Comparison of ENCODE assay signal across 18 mouse cellular contexts in genomic region chr6:95709531-95709930, GRCm38 (mm10). TPM values are rescaled to one million over a fixed set of nuclear protein-coding genes. Genes with fewer than 3 reads are reported as not detected.
DNase-seq lines count a peak whose midpoint lies in the region; TF ChIP-seq lines count a peak whose summit lies in the region.
"Had no signal": no experiment of that assay in that cellular context is flagged by ENCODE, and none has a peak within 500 bp of the region (broad histone marks: within the 10 kb centered on the region; RNA-seq: fewer than 3 reads in every experiment).

No protein-coding gene starts in this region.

- no peak overlapping the region for H3K9ac ChIP-seq in ES-E14 (ENCODE audit: insufficient read depth, low read depth, low read length, poor library complexity, severe bottlenecking)
- H3K9ac ChIP-seq: heart, embryonic 15.5 days; hindbrain, embryonic 13.5 days had no signal

- in situ Hi-C loops in ES-E14 (cut with MboI; ENCODE audit: low sequenced_read_pairs in 2 of 2, unreplicated experiment in 2 of 2): no loop called here

- no peaks in the 10 kb centered on the region for H3K27me3 ChIP-seq in kidney, adult 2 months (replicated peaks; ENCODE audit: control insufficient read depth, insufficient read depth, low read length)
- H3K27me3 ChIP-seq in limb, embryonic 10.5 days (ENCODE audit: low read depth, poor library complexity, severe bottlenecking): no peaks in the 10 kb centered on the region
- H3K27me3 ChIP-seq: heart, embryonic 15.5 days; hindbrain, embryonic 13.5 days had no signal

- H3K36me3 ChIP-seq in kidney, adult 2 months (ENCODE audit: control insufficient read depth, insufficient read depth, low read length): no peaks in the 10 kb centered on the region
- H3K36me3 ChIP-seq in ES-E14 (ENCODE audit: control insufficient read depth, insufficient read depth, low read length, poor library complexity, severe bottlenecking): no peaks in the 10 kb centered on the region
- H3K36me3 ChIP-seq in limb, embryonic 10.5 days: no peaks in the 10 kb centered on the region
- H3K36me3 ChIP-seq: embryonic facial prominence, embryonic 10.5 days; heart, embryonic 15.5 days; hindbrain, embryonic 13.5 days had no signal

- no peaks in the 10 kb centered on the region for H3K9me3 ChIP-seq in ES-E14 (ENCODE audit: control insufficient read depth, insufficient read depth, low read depth, low read length)
- no peaks in the 10 kb centered on the region for H3K9me3 ChIP-seq in limb, embryonic 10.5 days (replicated peaks)
- H3K9me3 ChIP-seq: embryonic facial prominence, embryonic 10.5 days; heart, embryonic 15.5 days; hindbrain, embryonic 13.5 days had no signal

- no peak overlapping the region for H3K4me3 ChIP-seq in kidney, adult 2 months (ENCODE audit: insufficient read depth, low read depth, low read length)
- no peak overlapping the region for H3K4me3 ChIP-seq in ES-E14 (ENCODE audit: insufficient read depth in 1 of 2, low read depth in 1 of 2, low read length in 2 of 2, poor library complexity in 1 of 2, severe bottlenecking in 1 of 2)
- H3K4me3 ChIP-seq in limb, embryonic 10.5 days: no peak overlapping the region
- no peak overlapping the region for H3K4me3 ChIP-seq in lung, adult 2 months (replicated peaks; ENCODE audit: extremely low read depth, low read depth, low read length)
- H3K4me3 ChIP-seq: embryonic facial prominence, embryonic 10.5 days; heart, embryonic 15.5 days; hindbrain, embryonic 13.5 days had no signal

- no peak for TF ChIP-seq POLR2A in kidney, adult 2 months (IDR thresholded peaks at IDR 0.05; ENCODE audit: low read depth, low read length)
- no peak for TF ChIP-seq POLR2A in lung, adult 2 months (IDR thresholded peaks at IDR 0.05; ENCODE audit: borderline replicate concordance, extremely low read depth, low read depth, low read length)

- H3K27ac ChIP-seq in kidney, adult 2 months (ENCODE audit: insufficient read depth, low read depth, low read length): peak overlapping the region; percentile 28; the same call in 1 of the 2 replicates
- peak overlapping the region; percentile 28; the same call in 1 of the 2 replicates for H3K27ac ChIP-seq in ES-E14 (ENCODE audit: insufficient read depth, low read depth, low read length, poor library complexity, severe bottlenecking)
- H3K27ac ChIP-seq in limb, embryonic 10.5 days: peak overlapping the region; percentile 19; the same call in 1 of the 2 replicates
- H3K27ac ChIP-seq: embryonic facial prominence, embryonic 10.5 days; heart, embryonic 15.5 days; hindbrain, embryonic 13.5 days; hindbrain, postnatal 0 days had no signal

- H3K4me1 ChIP-seq in kidney, adult 2 months (ENCODE audit: control insufficient read depth, insufficient read depth, low read length): peaks cover 65% of the 10 kb centered on the region
- H3K4me1 ChIP-seq in ES-E14 (ENCODE audit: control insufficient read depth in 2 of 2, insufficient read depth in 2 of 2, low read length in 2 of 2, poor library complexity in 1 of 2): peaks cover 5 to 22% of the 10 kb centered on the region in 2 experiments; a peak in 2 of 4 replicates
- peaks cover 44% of the 10 kb centered on the region for H3K4me1 ChIP-seq in limb, embryonic 10.5 days
- H3K4me1 ChIP-seq in lung, adult 2 months (ENCODE audit: control insufficient read depth, insufficient read depth, low read length): no peaks in the 10 kb centered on the region

- TF ChIP-seq CTCF in kidney, adult 2 months (conservative IDR thresholded peaks at IDR 0.05; ENCODE audit: insufficient read depth, insufficient read length, low read depth, low read length): no peak
- no peak for TF ChIP-seq CTCF in lung, adult 2 months (IDR thresholded peaks at IDR 0.05; ENCODE audit: insufficient read depth, low read length)

- peak; percentile 26 for DNase-seq in kidney, adult 2 months
- no peak for DNase-seq in kidney, postnatal 4 days
- DNase-seq in ES-E14 (ENCODE audit: low read depth, low spot score) (no peak), ZHBTc4 (ENCODE audit: low read depth, low spot score) (peak; percentile 61)
- DNase-seq in limb, embryonic 10.5 days (ENCODE audit: low spot score): no peak
- no peak for DNase-seq in gastrocnemius, adult 18-20 months (ENCODE audit: low spot score)
- no peak for DNase-seq in lung, adult 2 months
- DNase-seq: adrenal gland, adult 2 months; adrenal gland, postnatal 25 days; cerebellum, adult 2 months; cerebellum, postnatal 10 days; gastrocnemius, postnatal 36 days; heart, adult 18-20 months; heart, postnatal 14 days had no signal

- WGBS in kidney, adult 2 months: 36% methylated on average over 4 of the region's 4 CpGs
- 47% methylated on average over 4 of the region's 4 CpGs for WGBS in limb, embryonic 10.5 days
- 59% methylated on average over 4 of the region's 4 CpGs for WGBS in lung, adult 2 months

TF ChIP-seq in ES-E14, 5 proteins besides CTCF, POLR2A, EP300 and RAD21:
- TF ChIP-seq MAFK (IDR thresholded peaks at IDR 0.05; ENCODE audit: insufficient read depth, low read depth, low read length): no peak
- TF ChIP-seq HCFC1 (IDR thresholded peaks at IDR 0.05; ENCODE audit: borderline replicate concordance, insufficient read depth, low read length): no peak
- TF ChIP-seq ZC3H11A (IDR thresholded peaks at IDR 0.05; ENCODE audit: borderline replicate concordance, low read depth, low read length): no peak
- TF ChIP-seq CHD2 (IDR thresholded peaks at IDR 0.05; ENCODE audit: low read depth, low read length): no peak
- TF ChIP-seq ZNF384 (IDR thresholded peaks at IDR 0.05; ENCODE audit: low read depth, low read length): no peak

RNA-seq across cellular contexts. Expression of gene Suclg2, which starts 9.1 kb away (rescaled TPM):
- polyA plus RNA-seq in kidney, adult 2 months (2012; rRNA removed): 88.8 and 126 TPM in 2 replicates
- total RNA-seq in ES-E14 (2012; rRNA removed): 42.9 and 52.8 TPM in 2 replicates
- polyA plus RNA-seq in limb, embryonic 10.5 days (2016; fragmentation: Nextera tagmentation; extraction: Ambion mirVana): 55.8 and 58.6 TPM in 2 replicates
- total RNA-seq in gastrocnemius, adult 18-20 months (2021): 10 to 100 TPM; 52.1 to 53.8 TPM
- polyA plus RNA-seq in lung, adult 2 months (2012; rRNA removed): 6.7 and 9.0 TPM in 2 replicates

Comparison
In these comparisons a context has a peak if more than half of its experiments do, and no peak if none do; other contexts are left out.
1. DNase-seq: peak in kidney, adult 2 months (single experiment) and ZHBTc4 (single experiment); none in kidney, postnatal 4 days (0 of 2), ES-E14 (single experiment), limb, embryonic 10.5 days (single experiment), gastrocnemius, adult 18-20 months (single experiment) and lung, adult 2 months (single experiment).
2. Peak in every context shown above with its lines, with median percentiles within 50 percentile points of each other: H3K27ac ChIP-seq.